Mouse (Mus musculus) effector memory CD4-positive, alpha-beta T cell, adult 7 months (primary cell): ENCODE data around the gene Clybl. TPM values are rescaled to one million over a fixed set of nuclear protein-coding genes. Genes with fewer than 3 reads are reported as not detected.

Experiments
- polyA plus RNA-seq: library from polyadenylated mRNA; unstranded; fragments of 100-300 nt; shearing (Covaris generic); gene quantifications from one replicate; pipeline ENCODE4 v1.2.1, GENCODE M21; 2017

Clybl gene
- polyA plus RNA-seq, result 18.8 TPM

GRCm38 (mm10) chr14:122181078-122181814 is at the start of gene Clybl:
TSS of gene Clybl (plus strand) at chr14:122181704.

GRCm38 (mm10) chr14:122450496-122451382 is 269.2 kb downstream of the Clybl start, which contains the start of gene Gm5089:
TSS of gene Gm5089 (minus strand) at chr14:122451115.

Other genes starting within 250 kb of the Clybl start
- gene Gpr183, start 216.5 kb upstream of the Clybl start, polyA plus RNA-seq, result 459 TPM
- gene Timm8a2, start 147.0 kb upstream of the Clybl start, polyA plus RNA-seq, result not detected
- gene Tm9sf2, start 74.7 kb upstream of the Clybl start, polyA plus RNA-seq, result 124 TPM